Mouse (Mus musculus): Measurements from ENCODE around the gene Dnah7a. TPM values are rescaled to one million over a fixed set of nuclear protein-coding genes. Genes with fewer than 3 reads are reported as not detected.
"Not testable (repeated sequence)": the region's sequence is repeated elsewhere in the genome, so short reads cannot be mapped to it uniquely, and the experiment has no call there.

The Dnah7a gene
- total RNA-seq (2015; ENCODE audit: low replicate concordance): not detected in 2 replicates
- total RNA-seq (2017; ENCODE audit: low replicate concordance): not detected in 2 replicates

- no peak for ATAC-seq (replicated peaks; ENCODE audit: low FRiP score, poor library complexity, severe bottlenecking)
These were observed at the start of gene Dnah7a for GRCm38 (mm10) chr1:53706431-53707361. Gene Dnah7a (minus strand): TSS chr1:53706784.

- not testable (repeated sequence) for ATAC-seq (replicated peaks; ENCODE audit: low FRiP score, poor library complexity, severe bottlenecking)
These were observed 46.9 kb upstream of the Dnah7a start for GRCm38 (mm10) chr1:53753501-53753900.

- ATAC-seq (replicated peaks; ENCODE audit: low FRiP score, poor library complexity, severe bottlenecking): no peak
These were observed 44.6 kb upstream of the Dnah7a start for GRCm38 (mm10) chr1:53751144-53751543.

- not testable (repeated sequence) for ATAC-seq (replicated peaks; ENCODE audit: low FRiP score, poor library complexity, severe bottlenecking)
These were observed 44.1 kb upstream of the Dnah7a start for GRCm38 (mm10) chr1:53750697-53751096.

GRCm38 (mm10) chr1:53749881-53750385 is 43.3 kb upstream of the Dnah7a start:
- ATAC-seq (replicated peaks; ENCODE audit: low FRiP score, poor library complexity, severe bottlenecking): not testable (repeated sequence)

- no peak for ATAC-seq (replicated peaks; ENCODE audit: low FRiP score, poor library complexity, severe bottlenecking)
These were observed 42.0 kb upstream of the Dnah7a start for GRCm38 (mm10) chr1:53748571-53748970.

GRCm38 (mm10) chr1:53746001-53746400 is 39.4 kb upstream of the Dnah7a start:
- ATAC-seq (replicated peaks; ENCODE audit: low FRiP score, poor library complexity, severe bottlenecking): no peak

GRCm38 (mm10) chr1:53741742-53742458 is 35.3 kb upstream of the Dnah7a start:
- no peak for ATAC-seq (replicated peaks; ENCODE audit: low FRiP score, poor library complexity, severe bottlenecking)

- no peak for ATAC-seq (replicated peaks; ENCODE audit: low FRiP score, poor library complexity, severe bottlenecking)
These were observed 34.3 kb upstream of the Dnah7a start for GRCm38 (mm10) chr1:53740777-53741336.

GRCm38 (mm10) chr1:53740077-53740776 is 33.6 kb upstream of the Dnah7a start:
- not testable (repeated sequence) for ATAC-seq (replicated peaks; ENCODE audit: low FRiP score, poor library complexity, severe bottlenecking)

- no peak for ATAC-seq (replicated peaks; ENCODE audit: low FRiP score, poor library complexity, severe bottlenecking)
These were observed 30.0 kb upstream of the Dnah7a start for GRCm38 (mm10) chr1:53736583-53736982.

- no peak for ATAC-seq (replicated peaks; ENCODE audit: low FRiP score, poor library complexity, severe bottlenecking)
These were observed 22.1 kb upstream of the Dnah7a start for GRCm38 (mm10) chr1:53728489-53729225.

- ATAC-seq (replicated peaks; ENCODE audit: low FRiP score, poor library complexity, severe bottlenecking): no peak
These were observed 20.3 kb upstream of the Dnah7a start for GRCm38 (mm10) chr1:53726883-53727282.

- no peak for ATAC-seq (replicated peaks; ENCODE audit: low FRiP score, poor library complexity, severe bottlenecking)
These were observed 14.8 kb upstream of the Dnah7a start for GRCm38 (mm10) chr1:53721353-53721752.

- ATAC-seq (replicated peaks; ENCODE audit: low FRiP score, poor library complexity, severe bottlenecking): no peak
These were observed 14.2 kb upstream of the Dnah7a start for GRCm38 (mm10) chr1:53720601-53721351.

- no peak for ATAC-seq (replicated peaks; ENCODE audit: low FRiP score, poor library complexity, severe bottlenecking)
These were observed 9.5 kb upstream of the Dnah7a start for GRCm38 (mm10) chr1:53715966-53716515.

- ATAC-seq (replicated peaks; ENCODE audit: low FRiP score, poor library complexity, severe bottlenecking): no peak
These were observed 8.9 kb upstream of the Dnah7a start for GRCm38 (mm10) chr1:53715446-53715845.

GRCm38 (mm10) chr1:53713383-53713782 is 6.8 kb upstream of the Dnah7a start:
- ATAC-seq (replicated peaks; ENCODE audit: low FRiP score, poor library complexity, severe bottlenecking): not testable (repeated sequence)

Measured in erythroid progenitor cell, adult 5-6 weeks (primary cell).